Mouse (Mus musculus) ES-E14 (cell line): ENCODE results near the gene Ubtf.

Experiments
- CHD2 ChIP-seq: IDR thresholded peaks from 2 replicates; pipeline ENCODE4 v1.6.1; 2014; ENCODE audit warnings: mild to moderate bottlenecking, low read depth, low read length, inconsistent platforms
- HCFC1 ChIP-seq: IDR thresholded peaks from 2 replicates; pipeline ENCODE4 v1.6.1; 2012; ENCODE audit warnings: low read length, inconsistent platforms, borderline replicate concordance; ENCODE audit not compliant: insufficient read depth
- MAFK ChIP-seq: IDR thresholded peaks from 2 replicates; pipeline ENCODE4 v1.6.1; 2014; ENCODE audit warnings: mild to moderate bottlenecking, low read depth, low read length, inconsistent platforms; ENCODE audit not compliant: insufficient read depth
- ZC3H11A ChIP-seq: IDR thresholded peaks from 2 replicates; pipeline ENCODE4 v1.6.1; 2012; ENCODE audit warnings: low read depth, mild to moderate bottlenecking, inconsistent platforms, low read length, borderline replicate concordance
- ZNF384 ChIP-seq: IDR thresholded peaks from 2 replicates; pipeline ENCODE4 v1.6.1; 2012; ENCODE audit warnings: low read depth, low read length, inconsistent platforms

DNA sequence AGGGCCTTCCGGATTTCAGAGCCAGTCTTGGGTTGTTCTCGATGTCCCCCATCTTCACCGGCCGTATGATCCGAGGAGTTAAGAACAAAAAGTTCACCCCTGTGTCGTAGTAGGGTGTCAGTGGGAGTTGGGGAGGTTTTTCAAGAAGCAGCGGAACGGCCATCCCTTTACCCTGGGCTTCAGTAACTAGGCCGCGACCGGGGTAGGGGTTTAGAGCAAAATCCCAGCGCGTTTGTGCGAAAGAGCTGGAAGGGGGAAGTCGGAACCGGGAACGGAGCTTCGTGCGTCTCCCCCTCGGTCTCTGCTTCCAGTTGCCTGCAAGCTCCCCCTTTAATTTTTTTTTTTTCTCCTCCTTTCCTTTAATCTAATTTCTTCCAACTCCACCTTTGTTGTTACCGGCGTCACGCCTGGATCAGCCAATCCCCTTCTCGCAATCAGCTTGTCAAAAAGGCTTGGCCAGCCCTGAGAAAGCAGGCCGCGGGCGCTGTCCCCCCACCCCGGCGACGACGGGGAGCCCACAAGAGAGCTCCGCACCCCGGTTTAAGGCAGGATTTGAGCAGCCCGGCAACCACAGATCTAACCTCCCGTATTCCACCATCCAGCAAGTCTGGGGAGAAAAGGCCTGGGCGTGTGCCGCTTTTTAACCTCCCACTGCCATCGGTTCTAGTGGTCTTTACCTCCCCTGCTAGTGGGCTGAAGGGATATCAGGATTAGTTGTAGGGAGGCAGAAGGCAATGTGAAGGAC is 571 bp upstream of the Ubtf start:
- TF ChIP-seq HCFC1 (no peak), ZNF384 (peak; percentile 82; the same call in 1 of the 2 replicates), ZC3H11A (no peak), MAFK (no peak), CHD2 (no peak)
